Mouse (Mus musculus) right cerebral cortex, postnatal 14 days (tissue): ENCODE measurements around the gene Scn9a.
A peak's percentile ranks its signal among the peaks of the same experiment; 100 is the strongest.

ENCODE experiments used
- DNase-seq: peaks from one replicate; pipeline ENCODE4 v3.0.0; 2022

Scn9a gene

GRCm38 (mm10) chr2:66440711-66441110 is 194.1 kb downstream of the Scn9a start, which contains the start of gene Scn1a:
Gene Scn1a, minus strand, starts transcription at chr2:66440840.
- no peak for DNase-seq

GRCm38 (mm10) chr2:66439764-66440471 is 194.8 kb downstream of the Scn9a start:
- peak; percentile 21 for DNase-seq

- DNase-seq, result no peak
These were observed 198.5 kb downstream of the Scn9a start for GRCm38 (mm10) chr2:66436286-66436685.
